Mouse (Mus musculus) midbrain, embryonic 10.5 days (tissue): ENCODE measurements around the gene Nav1. TPM values are rescaled to one million over a fixed set of nuclear protein-coding genes. Genes with fewer than 3 reads are reported as not detected.

Source experiments
- DNase-seq: peaks from one replicate; pipeline ENCODE4 v3.0.0-alpha.2; 2017; ENCODE audit warnings: low spot score
- H3K27ac ChIP-seq: fragments of 300-500 bp; sonication (generic); replicated peaks from 2 replicates; pipeline ENCODE4 v1.5.1; 2016; ENCODE audit warnings: mild to moderate bottlenecking
- H3K27me3 ChIP-seq: fragments of 300-500 bp; sonication (generic); 2 replicates; pipeline ENCODE4 v1.6.1; 2016; ENCODE audit warnings: low read depth, mild to moderate bottlenecking; ENCODE audit not compliant: poor library complexity, severe bottlenecking
- H3K36me3 ChIP-seq: fragments of 300-500 bp; sonication (generic); 2 replicates; pipeline ENCODE4 v1.6.1; 2016; ENCODE audit warnings: mild to moderate bottlenecking, moderate library complexity
- H3K4me1 ChIP-seq: fragments of 300-500 bp; sonication (generic); 2 replicates; pipeline ENCODE4 v1.6.1; 2016
- H3K4me3 ChIP-seq: fragments of 300-500 bp; sonication (generic); 2 replicates; pipeline ENCODE4 v1.5.1; 2016; ENCODE audit warnings: mild to moderate bottlenecking, moderate library complexity
- H3K9me3 ChIP-seq: fragments of 300-500 bp; sonication (generic); replicated peaks from 2 replicates; pipeline ENCODE4 v1.6.1; 2016; ENCODE audit warnings: mild to moderate bottlenecking
- WGBS: fragments of 180-500 bp; shearing (Covaris S2); methylation state at CpG from one replicate; pipeline ENCODE4 v1.1.7; 2016; 5-methylcytosine and 5-hydroxymethylcytosine counted together
- polyA plus RNA-seq: library from polyadenylated mRNA; unstranded; fragments of >200 nt; fragmentation: Nextera tagmentation; extraction: Ambion mirVana; gene quantifications from 2 replicates; pipeline ENCODE4 v1.2.1, GENCODE M21; 2016

Nav1 gene
- polyA plus RNA-seq, 1 experiment from 2014 or later: 14.5 TPM

DNA sequence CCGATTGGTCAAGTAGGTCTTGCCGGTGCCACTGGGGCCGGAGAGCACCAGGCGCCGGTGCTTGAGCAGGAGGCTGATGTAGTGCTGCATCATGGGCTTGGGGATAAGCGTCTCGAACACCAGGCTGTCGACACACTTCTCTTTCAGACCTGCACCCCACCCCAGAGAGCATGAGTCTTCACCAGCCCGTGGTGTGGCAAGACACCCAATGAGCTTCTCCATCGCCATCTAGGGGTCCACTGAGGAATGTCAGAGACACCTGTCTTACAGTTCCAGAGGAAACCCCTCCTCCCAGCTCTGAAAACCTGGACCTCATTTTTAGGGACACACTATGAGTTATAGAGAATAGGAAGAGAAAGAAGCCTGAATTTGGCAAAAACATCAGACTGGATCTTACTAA, 154.8 kb downstream of the Nav1 start:
- no peak overlapping the region for H3K4me3 ChIP-seq
- peaks cover 90% of the 10 kb centered on the region for H3K36me3 ChIP-seq
- 81% methylated on average over 10 of the region's 10 CpGs for WGBS
- H3K4me1 ChIP-seq: no peaks in the 10 kb centered on the region
- H3K27me3 ChIP-seq: no peaks in the 10 kb centered on the region
- DNase-seq: no peak
- H3K27ac ChIP-seq: no peak overlapping the region
- H3K9me3 ChIP-seq: no peaks in the 10 kb centered on the region

DNA sequence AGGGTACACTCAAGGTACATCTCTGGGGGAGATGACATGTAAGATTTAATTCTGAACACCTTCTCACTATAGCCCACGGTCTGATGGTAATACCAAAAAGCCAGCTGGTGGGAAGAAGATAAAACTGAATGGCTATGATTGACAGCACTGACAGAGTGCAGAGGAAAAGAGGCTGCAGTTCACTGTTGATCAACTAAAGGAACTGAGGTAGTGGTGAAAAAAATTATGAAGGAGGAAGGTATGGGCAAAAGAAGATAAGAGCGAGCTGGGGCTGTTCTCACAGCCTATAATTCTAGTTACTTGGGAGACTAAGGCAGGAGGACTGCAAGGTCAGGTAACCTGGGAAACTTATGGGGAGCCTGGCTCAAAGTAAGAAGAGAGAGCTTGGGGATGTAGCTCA, 155.7 kb downstream of the Nav1 start:
- Histone ChIP-seq H3K4me3 (no peak overlapping the region), H3K36me3 (peaks cover 87% of the 10 kb centered on the region), H3K9me3 (no peaks in the 10 kb centered on the region), H3K27me3 (no peaks in the 10 kb centered on the region), H3K27ac (no peak overlapping the region), H3K4me1 (no peaks in the 10 kb centered on the region)
- no peak for DNase-seq
- WGBS: 94% methylated on average over 2 of the region's 2 CpGs

DNA sequence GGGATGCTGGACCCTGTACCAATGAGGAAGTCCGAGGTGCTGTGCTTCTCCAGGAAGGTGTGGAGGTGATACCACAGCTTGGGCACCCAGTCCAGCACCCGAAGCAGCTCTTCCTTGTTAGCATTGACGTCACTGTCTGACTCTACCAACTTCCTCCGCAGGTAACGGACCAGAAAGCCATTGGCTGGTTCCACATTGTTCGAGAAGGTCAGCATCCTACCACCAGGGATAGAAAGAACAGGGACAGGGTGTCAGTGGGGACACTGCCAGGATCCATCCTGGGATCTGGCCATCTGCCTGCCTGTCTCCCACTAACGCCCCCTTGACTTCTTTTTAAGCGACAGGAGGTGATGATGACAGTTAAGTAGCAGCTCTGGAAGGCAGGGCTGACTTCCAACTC, 157.2 kb downstream of the Nav1 start:
- no peaks in the 10 kb centered on the region for H3K9me3 ChIP-seq
- H3K4me3 ChIP-seq: no peak overlapping the region
- H3K4me1 ChIP-seq: no peaks in the 10 kb centered on the region
- DNase-seq: no peak
- H3K27me3 ChIP-seq: no peaks in the 10 kb centered on the region
- no peak overlapping the region for H3K27ac ChIP-seq
- WGBS: 90% methylated on average over 8 of the region's 8 CpGs
- peaks cover 85% of the 10 kb centered on the region for H3K36me3 ChIP-seq

DNA sequence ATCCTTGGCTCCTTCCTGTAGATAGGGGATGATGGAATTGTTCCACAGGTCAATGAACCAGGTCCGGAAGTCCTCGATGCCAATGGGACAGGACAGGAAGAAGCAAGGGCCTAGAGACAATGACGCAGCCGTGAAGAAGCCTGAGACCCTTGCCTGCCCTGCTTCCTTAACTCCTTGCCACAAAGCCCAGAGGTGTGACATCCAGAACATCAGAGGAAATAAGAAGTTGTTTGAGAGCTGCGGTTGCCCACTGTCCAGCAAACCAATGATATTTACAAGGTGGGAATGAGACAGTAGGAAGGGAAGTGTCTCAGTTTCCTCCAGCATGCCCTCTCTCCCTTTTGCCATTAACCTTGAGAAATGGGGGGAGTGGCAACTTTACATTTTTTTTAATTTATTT, 158.2 kb downstream of the Nav1 start:
- Histone ChIP-seq H3K27ac (no peak overlapping the region), H3K27me3 (no peaks in the 10 kb centered on the region), H3K4me3 (no peak overlapping the region), H3K4me1 (no peaks in the 10 kb centered on the region), H3K9me3 (no peaks in the 10 kb centered on the region), H3K36me3 (peaks cover 82% of the 10 kb centered on the region)
- 93% methylated on average over 5 of the region's 5 CpGs for WGBS
- no peak for DNase-seq

DNA sequence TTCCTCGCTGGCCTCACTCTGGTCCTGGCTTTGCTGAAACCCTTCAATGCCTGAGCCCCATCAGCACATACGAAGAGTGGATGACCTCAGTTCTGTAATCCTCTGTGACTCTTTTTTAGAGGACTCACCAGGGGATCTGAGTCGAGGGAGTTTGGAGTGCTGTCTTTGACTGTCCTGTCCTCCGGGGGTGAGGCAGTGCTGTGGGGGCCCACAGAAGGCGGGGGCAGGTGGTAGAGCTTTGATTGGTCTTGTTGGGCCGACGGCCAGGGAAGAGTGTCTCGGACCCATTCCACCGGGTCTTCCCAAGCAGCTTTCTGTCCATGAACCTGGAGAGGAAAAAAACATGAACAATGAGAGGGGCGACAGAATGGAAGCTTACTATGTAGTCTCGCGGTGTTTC, 163.6 kb downstream of the Nav1 start:
- 90% methylated on average over 12 of the region's 12 CpGs for WGBS
- Histone ChIP-seq H3K27ac (no peak overlapping the region), H3K4me1 (no peaks in the 10 kb centered on the region), H3K27me3 (no peaks in the 10 kb centered on the region), H3K36me3 (peaks cover 81% of the 10 kb centered on the region), H3K9me3 (no peaks in the 10 kb centered on the region), H3K4me3 (no peak overlapping the region)
- no peak for DNase-seq

DNA sequence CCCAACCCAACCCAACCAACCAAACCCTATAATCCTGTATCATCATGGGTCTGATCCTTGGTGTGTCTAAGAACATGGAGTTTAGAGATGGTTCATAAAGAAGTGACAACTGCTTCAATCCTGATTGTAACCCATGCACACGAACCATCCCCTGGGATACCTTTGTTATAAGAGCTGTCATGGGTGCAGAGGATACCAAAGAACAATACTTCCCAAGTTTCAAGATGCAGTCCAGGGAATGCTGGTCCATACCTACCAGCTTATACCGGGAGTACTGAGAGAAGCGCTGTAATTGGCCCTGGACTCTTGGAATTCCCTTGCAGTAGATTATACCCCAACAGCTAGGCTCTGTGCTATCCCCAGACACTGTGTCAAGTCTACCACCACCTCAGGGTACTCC, 165.2 kb downstream of the Nav1 start:
- Histone ChIP-seq H3K36me3 (peaks cover 74% of the 10 kb centered on the region), H3K4me3 (no peak overlapping the region)

DNA sequence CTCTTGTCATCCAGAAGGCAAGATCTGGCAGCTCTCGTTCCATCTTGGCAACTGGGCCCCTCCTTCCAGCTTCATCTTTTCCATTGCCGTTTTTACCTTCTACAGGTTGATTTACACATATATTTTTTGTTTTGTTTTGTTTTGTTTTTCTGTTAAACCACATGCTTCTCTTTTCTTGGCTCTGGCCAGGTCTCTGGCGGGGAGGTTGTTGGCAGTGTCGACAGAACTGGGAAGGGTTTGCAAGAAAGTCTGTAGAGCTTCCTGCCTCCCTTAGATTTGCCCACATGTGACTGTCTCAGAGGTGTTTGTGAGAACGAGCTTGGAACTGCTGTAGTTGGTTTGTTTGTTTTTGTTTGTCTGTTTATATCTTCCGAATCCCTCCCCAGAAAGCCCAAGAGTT, 166.1 kb downstream of the Nav1 start:
- H3K36me3 ChIP-seq: peaks cover 67% of the 10 kb centered on the region
- no peaks in the 10 kb centered on the region for H3K4me1 ChIP-seq
- WGBS: 94% methylated on average over 6 of the region's 6 CpGs
- no peak for DNase-seq
- no peak overlapping the region for H3K4me3 ChIP-seq
- H3K27ac ChIP-seq: no peak overlapping the region
- no peaks in the 10 kb centered on the region for H3K9me3 ChIP-seq
- H3K27me3 ChIP-seq: no peaks in the 10 kb centered on the region

More for the DNA sequence above, 165.2 kb downstream of the Nav1 start:
- WGBS: 88% methylated on average over 3 of the region's 3 CpGs
- H3K27me3 ChIP-seq: no peaks in the 10 kb centered on the region
- no peak for DNase-seq
- no peak overlapping the region for H3K27ac ChIP-seq
- H3K9me3 ChIP-seq: no peaks in the 10 kb centered on the region
- H3K4me1 ChIP-seq: no peaks in the 10 kb centered on the region

DNA sequence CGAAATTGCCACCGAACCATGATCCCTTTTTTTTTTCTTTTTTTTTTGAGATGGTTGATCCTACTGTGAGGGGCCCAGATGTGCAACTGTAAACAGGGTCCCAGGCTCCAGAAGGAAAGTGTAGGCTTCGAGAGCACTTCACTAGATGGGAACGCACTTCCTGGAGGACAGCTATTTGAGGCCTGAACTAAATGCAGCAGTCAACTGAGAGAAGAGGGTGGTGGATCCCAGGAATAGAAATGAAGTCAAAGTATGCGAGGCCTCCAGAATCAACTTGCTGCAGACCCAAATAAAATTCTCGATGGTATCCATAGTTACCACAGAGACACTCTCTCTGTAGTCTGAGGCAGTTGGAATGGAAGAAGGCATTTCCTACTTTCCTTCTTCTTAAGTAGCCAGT, 168.3 kb downstream of the Nav1 start:
- no peaks in the 10 kb centered on the region for H3K4me1 ChIP-seq
- H3K9me3 ChIP-seq: no peaks in the 10 kb centered on the region
- DNase-seq: no peak
- H3K27ac ChIP-seq: no peak overlapping the region
- H3K27me3 ChIP-seq: no peaks in the 10 kb centered on the region
- 91% methylated on average over 6 of the region's 6 CpGs for WGBS
- no peak overlapping the region for H3K4me3 ChIP-seq
- peaks cover 52% of the 10 kb centered on the region for H3K36me3 ChIP-seq

DNA sequence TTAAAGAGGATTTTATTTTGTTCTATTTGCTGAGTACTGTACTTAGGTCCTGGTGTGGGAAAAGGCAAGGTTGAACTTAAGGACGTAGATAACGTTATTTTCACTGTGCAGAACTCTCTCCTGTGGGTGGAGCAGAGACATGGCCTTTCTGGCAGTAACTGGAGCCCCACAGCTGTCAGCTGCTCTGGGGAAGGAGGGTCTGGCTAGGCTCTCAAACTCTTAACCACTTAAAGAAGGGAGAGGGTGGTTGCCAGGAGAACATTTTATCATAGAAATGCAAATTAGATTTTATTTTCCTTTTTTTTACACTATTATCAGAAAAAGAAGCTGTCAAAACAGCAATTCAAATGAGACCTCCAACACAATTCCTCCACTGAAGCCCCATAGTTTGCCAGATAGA, 171.3 kb downstream of the Nav1 start:
- 49% methylated on average over 2 of the region's 2 CpGs for WGBS

DNA sequence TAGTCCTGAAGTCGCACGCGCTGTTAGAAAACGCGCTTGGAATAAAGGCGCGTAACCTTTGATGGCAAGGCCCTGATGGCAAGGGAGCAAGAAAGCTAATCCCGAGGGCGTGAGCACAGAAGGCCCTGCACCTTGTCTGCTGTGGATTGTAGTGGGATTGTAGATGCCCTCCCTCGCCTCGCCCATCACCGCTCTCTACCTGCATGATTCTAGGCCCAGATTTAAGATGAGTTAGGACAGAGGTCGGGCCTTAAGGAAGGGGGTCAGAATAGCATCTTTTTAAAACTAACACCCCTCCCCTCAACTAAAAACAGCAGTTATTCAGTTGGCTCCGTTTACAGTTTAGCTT, 176.5 kb downstream of the Nav1 start:
- peaks cover 21% of the 10 kb centered on the region for H3K36me3 ChIP-seq
- H3K9me3 ChIP-seq: no peaks in the 10 kb centered on the region
- H3K4me1 ChIP-seq: peaks cover 44% of the 10 kb centered on the region
- peak overlapping the region; percentile 98 for H3K27ac ChIP-seq
- no peaks in the 10 kb centered on the region for H3K27me3 ChIP-seq
- no peak for DNase-seq
- peak overlapping the region; percentile 90 for H3K4me3 ChIP-seq
- WGBS: 2% methylated on average over 14 of the region's 14 CpGs

More for the DNA sequence above, 171.3 kb downstream of the Nav1 start:
- H3K9me3 ChIP-seq: no peaks in the 10 kb centered on the region
- DNase-seq: no peak
- H3K27me3 ChIP-seq: no peaks in the 10 kb centered on the region
- H3K27ac ChIP-seq: no peak overlapping the region
- no peak overlapping the region for H3K4me3 ChIP-seq
- peaks cover 22% of the 10 kb centered on the region for H3K36me3 ChIP-seq
- H3K4me1 ChIP-seq: peaks cover 16% of the 10 kb centered on the region

DNA sequence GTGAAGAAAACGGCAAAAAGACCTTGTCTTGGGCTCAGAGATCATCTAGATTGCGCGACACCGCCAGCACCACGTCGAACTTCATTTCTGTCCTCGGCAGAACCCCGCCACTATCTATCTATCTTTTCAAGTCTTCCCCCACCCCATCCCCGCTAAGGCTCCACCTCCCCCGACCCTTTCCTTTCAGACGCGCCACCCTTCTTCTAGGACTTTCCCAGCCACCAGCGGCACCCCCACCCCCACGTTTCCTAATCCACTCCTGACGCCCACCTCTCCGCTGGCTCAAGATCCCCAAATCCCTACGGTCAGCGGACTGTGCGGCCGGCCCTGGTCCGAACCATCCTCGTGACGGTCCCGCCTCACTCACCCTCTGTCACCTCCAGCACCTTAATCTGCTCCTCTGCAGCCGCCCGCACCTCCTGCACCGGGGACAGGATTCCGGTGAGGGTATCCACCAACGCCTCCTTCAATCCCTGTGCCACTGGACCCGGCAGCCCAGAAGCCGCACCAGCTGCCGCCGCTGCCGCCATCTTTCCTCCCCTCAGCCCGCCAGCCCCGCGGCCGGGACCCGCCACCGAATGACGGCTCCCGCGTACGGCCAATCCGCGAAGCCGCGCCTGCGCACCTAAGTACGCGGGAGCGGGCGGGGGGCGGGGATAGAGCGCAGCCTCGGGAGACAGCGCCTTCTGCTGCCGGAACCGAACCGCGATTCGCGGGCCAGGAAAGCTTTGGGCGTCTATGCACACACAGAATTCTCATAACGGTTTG, 177.0 kb downstream of the Nav1 start, which contains the start of gene Ipo9:
Ipo9 (minus strand) TSS at position 599 of the 768 bp plus-strand sequence.
- Histone ChIP-seq H3K36me3 (peaks cover 27% of the 10 kb centered on the region), H3K27ac (peak within 1 kb of the TSS; percentile 98), H3K9me3 (no peaks in the 10 kb centered on the region), H3K4me3 (peak within 1 kb of the TSS; percentile 90), H3K4me1 (peaks cover 44% of the 10 kb centered on the region), H3K27me3 (no peaks in the 10 kb centered on the region)
- DNase-seq: peak; percentile 92
- under 1% methylated on average over 65 of the region's 65 CpGs for WGBS

DNA sequence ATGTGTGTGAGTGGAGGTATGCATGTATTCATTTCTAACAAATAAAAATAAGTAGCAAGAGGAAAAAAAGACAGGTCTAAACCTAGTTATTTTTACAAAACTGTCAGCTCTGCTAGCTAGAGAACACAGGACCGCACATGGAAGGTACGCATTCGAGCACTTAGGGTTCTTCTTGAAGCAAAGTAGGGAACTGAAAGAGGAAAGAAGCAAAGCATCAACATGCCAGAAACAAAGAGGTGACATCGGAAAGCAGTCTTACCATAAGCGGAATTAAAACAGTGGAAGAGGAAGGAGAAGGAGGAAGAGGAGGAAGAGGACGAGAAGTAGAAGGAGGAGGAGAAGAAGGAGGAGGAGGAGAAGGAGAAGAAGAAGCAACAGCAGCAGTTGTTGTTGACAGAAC, 179.7 kb downstream of the Nav1 start:
- H3K4me3 ChIP-seq: peak overlapping the region; percentile 90; the same call in 1 of the 2 replicates

DNA sequence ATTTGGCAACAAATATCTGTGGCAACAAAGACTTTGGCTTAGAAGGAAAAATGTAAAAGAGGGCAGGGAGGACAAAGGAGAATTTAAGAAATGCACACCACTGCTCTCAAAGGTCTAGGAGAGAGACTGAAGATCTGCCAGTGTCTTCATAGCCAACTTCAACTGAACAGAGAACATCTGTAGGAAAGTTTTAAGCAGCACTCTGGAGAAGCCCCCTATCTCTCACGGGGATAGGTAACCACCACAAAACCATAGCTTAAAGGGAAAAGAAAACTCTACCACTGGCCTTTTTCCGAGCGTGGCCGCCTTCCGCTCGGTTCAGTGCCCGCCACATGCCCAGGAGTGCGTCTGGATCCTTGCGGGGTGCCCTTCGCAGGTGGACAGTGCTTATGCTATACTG, 180.4 kb downstream of the Nav1 start:
- 95% methylated on average over 10 of the region's 10 CpGs for WGBS
- Histone ChIP-seq H3K27me3 (no peaks in the 10 kb centered on the region), H3K27ac (no peak overlapping the region), H3K9me3 (no peaks in the 10 kb centered on the region), H3K4me3 (no peak overlapping the region), H3K36me3 (peaks cover 61% of the 10 kb centered on the region), H3K4me1 (peaks cover 37% of the 10 kb centered on the region)
- DNase-seq: no peak

More for the DNA sequence above, 179.7 kb downstream of the Nav1 start:
- Histone ChIP-seq H3K9me3 (no peaks in the 10 kb centered on the region), H3K4me1 (peaks cover 44% of the 10 kb centered on the region), H3K36me3 (peaks cover 54% of the 10 kb centered on the region), H3K27ac (no peak overlapping the region), H3K27me3 (no peaks in the 10 kb centered on the region)
- WGBS: 91% methylated on average over 6 of the region's 6 CpGs
- no peak for DNase-seq
